Mouse (Mus musculus): Measurements from ENCODE around the gene Herpud1. TPM values are rescaled to one million over a fixed set of nuclear protein-coding genes. Genes with fewer than 3 reads are reported as not detected.

Gene Herpud1
- total and polyA plus RNA-seq, 3 experiments = 216 to 349 (median 272) TPM

- 94% methylated on average over 9 of the region's 9 CpGs for WGBS
- Histone ChIP-seq H3K4me3 (no peak overlapping the region), H3K4me1 (ENCODE audit: control insufficient read depth, insufficient read depth, low read length) (peaks cover 12% of the 10 kb centered on the region), H3K27ac (no peak overlapping the region), H3K36me3 (ENCODE audit: control insufficient read depth, insufficient read depth, low read length) (no peaks in the 10 kb centered on the region), H3K79me2 (replicated peaks; ENCODE audit: control insufficient read depth, insufficient read depth, low read length) (no peaks in the 10 kb centered on the region), H3K9ac (ENCODE audit: low read depth, low read length) (no peak overlapping the region), H3K27me3 (ENCODE audit: control insufficient read depth, insufficient read depth, low read length) (no peaks in the 10 kb centered on the region)
- TF ChIP-seq POLR2A (IDR thresholded peaks at IDR 0.05; ENCODE audit: insufficient read depth, low read depth, low read length) = no peak
- no peak for TF ChIP-seq CTCF (IDR thresholded peaks at IDR 0.05)
- TF ChIP-seq EP300 (IDR thresholded peaks at IDR 0.05; ENCODE audit: insufficient read depth, low read depth, low read length) = no peak
- no peak for DNase-seq
- intact Hi-C loops (cut with DNase I) = no loop called here
Measured at GRCm38 (mm10) chr8:94379686-94380085, 6.6 kb upstream of the Herpud1 start.

GRCm38 (mm10) chr8:94384166-94384565 lies 2.1 kb upstream of the Herpud1 start:
- H3K4me3 ChIP-seq = no peak overlapping the region
- no peak overlapping the region for H3K27ac ChIP-seq
- H3K27me3 ChIP-seq (ENCODE audit: control insufficient read depth, insufficient read depth, low read length) = no peaks in the 10 kb centered on the region
- peaks cover 5% of the 10 kb centered on the region for H3K4me1 ChIP-seq (ENCODE audit: control insufficient read depth, insufficient read depth, low read length)
- 72% methylated on average over 7 of the region's 7 CpGs for WGBS
- H3K79me2 ChIP-seq (replicated peaks; ENCODE audit: control insufficient read depth, insufficient read depth, low read length) = peaks cover 4% of the 10 kb centered on the region; the same call in 1 of the 2 replicates
- intact Hi-C loops (cut with DNase I) = no loop called here
- no peak for TF ChIP-seq EP300 (IDR thresholded peaks at IDR 0.05; ENCODE audit: insufficient read depth, low read depth, low read length)
- no peak for TF ChIP-seq POLR2A (IDR thresholded peaks at IDR 0.05; ENCODE audit: insufficient read depth, low read depth, low read length)
- no peak for TF ChIP-seq CTCF (IDR thresholded peaks at IDR 0.05)
- no peak overlapping the region for H3K9ac ChIP-seq (ENCODE audit: low read depth, low read length)
- H3K36me3 ChIP-seq (ENCODE audit: control insufficient read depth, insufficient read depth, low read length) = peaks cover 7% of the 10 kb centered on the region
- DNase-seq = no peak

- no peak; the same call in 1 of the 2 replicates for TF ChIP-seq CTCF (IDR thresholded peaks at IDR 0.05)
- no peak for TF ChIP-seq POLR2A (IDR thresholded peaks at IDR 0.05; ENCODE audit: insufficient read depth, low read depth, low read length)
- no peak for TF ChIP-seq EP300 (IDR thresholded peaks at IDR 0.05; ENCODE audit: insufficient read depth, low read depth, low read length)
- no peaks in the 10 kb centered on the region for H3K27me3 ChIP-seq (ENCODE audit: control insufficient read depth, insufficient read depth, low read length)
- peaks cover 6% of the 10 kb centered on the region; the same call in 1 of the 2 replicates for H3K79me2 ChIP-seq (replicated peaks; ENCODE audit: control insufficient read depth, insufficient read depth, low read length)
- peaks cover 21% of the 10 kb centered on the region for H3K36me3 ChIP-seq (ENCODE audit: control insufficient read depth, insufficient read depth, low read length)
- DNase-seq = no peak
- H3K9ac ChIP-seq (ENCODE audit: low read depth, low read length) = peak overlapping the region; percentile 96
- 26% methylated on average over 20 of the region's 20 CpGs for WGBS
- peaks cover 5% of the 10 kb centered on the region for H3K4me1 ChIP-seq (ENCODE audit: control insufficient read depth, insufficient read depth, low read length)
- intact Hi-C loops (cut with DNase I) = no loop called here
- H3K27ac ChIP-seq = peak overlapping the region; percentile 100
- peak overlapping the region; percentile 67 for H3K4me3 ChIP-seq
Measured at GRCm38 (mm10) chr8:94385506-94386213, 578 bp upstream of the Herpud1 start.

- Histone ChIP-seq H3K4me3 (peak overlapping the region; percentile 67), H3K36me3 (ENCODE audit: control insufficient read depth, insufficient read depth, low read length) (peaks cover 30% of the 10 kb centered on the region), H3K27ac (peak overlapping the region; percentile 100), H3K4me1 (ENCODE audit: control insufficient read depth, insufficient read depth, low read length) (peaks cover 5% of the 10 kb centered on the region), H3K9ac (ENCODE audit: low read depth, low read length) (peak overlapping the region; percentile 99), H3K27me3 (ENCODE audit: control insufficient read depth, insufficient read depth, low read length) (no peaks in the 10 kb centered on the region), H3K79me2 (replicated peaks; ENCODE audit: control insufficient read depth, insufficient read depth, low read length) (peaks cover 6% of the 10 kb centered on the region; the same call in 1 of the 2 replicates)
- TF ChIP-seq POLR2A (IDR thresholded peaks at IDR 0.05; ENCODE audit: insufficient read depth, low read depth, low read length) (peak; percentile 82), CTCF (IDR thresholded peaks at IDR 0.05) (0 out of 2 replicates have a peak, but pooled peaks have one; percentile 10), EP300 (IDR thresholded peaks at IDR 0.05; ENCODE audit: insufficient read depth, low read depth, low read length) (peak; percentile 90)
- WGBS = under 1% methylated on average over 24 of the region's 25 CpGs
- peak; percentile 85 to 92 for DNase-seq
- intact Hi-C loops (cut with DNase I) = loop anchor here (1.0 kb wide), 1 partner anchor 24 kb away; no protein-coding TSS in a partner anchor
Measured at GRCm38 (mm10) chr8:94387027-94387684, 918 bp downstream of the Herpud1 start.

GRCm38 (mm10) chr8:94387785-94388184 lies 1.5 kb downstream of the Herpud1 start:
- peaks cover 5% of the 10 kb centered on the region for H3K4me1 ChIP-seq (ENCODE audit: control insufficient read depth, insufficient read depth, low read length)
- intact Hi-C loops (cut with DNase I) = loop anchor here (1.0 kb wide), 1 partner anchor 24 kb away; no protein-coding TSS in a partner anchor
- 8% methylated on average over 6 of the region's 6 CpGs for WGBS

More at GRCm38 (mm10) chr8:94387785-94388184, 1.5 kb downstream of the Herpud1 start:
- TF ChIP-seq POLR2A (IDR thresholded peaks at IDR 0.05; ENCODE audit: insufficient read depth, low read depth, low read length) = no peak
- TF ChIP-seq EP300 (IDR thresholded peaks at IDR 0.05; ENCODE audit: insufficient read depth, low read depth, low read length) = no peak
- TF ChIP-seq CTCF (IDR thresholded peaks at IDR 0.05) = no peak
- H3K9ac ChIP-seq (ENCODE audit: low read depth, low read length) = peak overlapping the region; percentile 81
- peak overlapping the region; percentile 100 for H3K27ac ChIP-seq
- H3K4me3 ChIP-seq = peak overlapping the region; percentile 67
- peaks cover 36% of the 10 kb centered on the region for H3K36me3 ChIP-seq (ENCODE audit: control insufficient read depth, insufficient read depth, low read length)
- no peaks in the 10 kb centered on the region for H3K27me3 ChIP-seq (ENCODE audit: control insufficient read depth, insufficient read depth, low read length)
- DNase-seq = no peak
- peaks cover 6% of the 10 kb centered on the region; the same call in 1 of the 2 replicates for H3K79me2 ChIP-seq (replicated peaks; ENCODE audit: control insufficient read depth, insufficient read depth, low read length)
